In the genomic region with DNA sequence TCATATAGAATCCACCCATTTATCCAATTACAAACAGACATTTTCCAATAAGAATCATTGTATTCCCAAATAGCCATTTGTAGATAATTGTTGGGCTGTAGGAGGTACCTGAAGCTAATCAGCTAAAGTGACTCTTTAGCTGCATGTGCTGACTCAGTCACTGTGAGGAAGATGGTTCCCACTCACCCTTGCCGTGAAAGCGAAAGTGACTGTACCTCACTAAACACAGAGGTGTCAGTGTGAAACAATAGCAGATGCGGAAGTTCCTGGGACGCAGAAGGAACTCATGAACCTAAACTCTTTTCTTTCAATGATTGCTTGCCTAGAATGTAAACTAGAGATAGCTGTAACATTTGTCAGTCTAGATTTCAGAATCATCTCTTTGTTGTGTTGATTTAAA, we compare ENCODE assay signal across 23 mouse cellular contexts. TPM values are rescaled to one million over a fixed set of nuclear protein-coding genes. Genes with fewer than 3 reads are reported as not detected.
DNase-seq lines count a peak whose midpoint lies in the region; ATAC-seq lines count a peak whose summit lies in the region.
"Had no signal": no experiment of that assay in that cellular context is flagged by ENCODE, and none has a peak within 500 bp of the region (broad histone marks: within the 10 kb centered on the region; RNA-seq: fewer than 3 reads in every experiment).

No protein-coding gene starts in this region.

- no peak overlapping the region for H3K27ac ChIP-seq in neural tube, embryonic 15.5 days (replicated peaks)
- H3K27ac ChIP-seq: embryonic facial prominence, embryonic 12.5 days; heart, embryonic 10.5 days; hindbrain, embryonic 10.5 days; kidney, embryonic 15.5 days; midbrain, embryonic 12.5 days; stomach, embryonic 15.5 days had no signal

- peak; percentile 68 for ATAC-seq in CD4-positive, CD25-positive, alpha-beta regulatory T cell, adult 4 months
- ATAC-seq in hematopoietic stem cell, adult 5-6 weeks (replicated peaks in 1 of 2; ENCODE audit: insufficient read depth in 1 of 2, low FRiP score in 2 of 2, low TSS enrichment in 1 of 2, low read depth in 1 of 2, poor library complexity in 2 of 2, severe bottlenecking in 2 of 2) = peak; percentile 49 to 64; a peak in 2 of 4 replicates
- no peak for ATAC-seq in neural tube, embryonic 15.5 days (ENCODE audit: low FRiP score)
- ATAC-seq: forebrain, postnatal 0 days had no signal

- WGBS in neural tube, embryonic 15.5 days = 87% methylated on average over 4 of the region's 4 CpGs

- H3K9me3 ChIP-seq in neural tube, embryonic 15.5 days (replicated peaks) = no peaks in the 10 kb centered on the region
- H3K9me3 ChIP-seq: embryonic facial prominence, embryonic 12.5 days; heart, embryonic 10.5 days; hindbrain, embryonic 10.5 days; kidney, embryonic 15.5 days; midbrain, embryonic 12.5 days; stomach, embryonic 15.5 days had no signal

- peak; percentile 7 for DNase-seq in thymus, postnatal 0 days (ENCODE audit: low spot score)
- no peak for DNase-seq in thymus, adult 18-20 months
- DNase-seq in splenic B cell, adult 2 months (ENCODE audit: low read depth, low spot score) = peak; percentile 40
- DNase-seq in kidney, postnatal 4 days = no peak
- DNase-seq: adrenal gland, postnatal 25 days; cerebellum, adult 11 months; cerebellum, postnatal 10 days; forebrain, postnatal 0 days; gastrocnemius, postnatal 36 days; kidney, adult 11 months; layer of hippocampus, postnatal 36 days; right cerebral cortex, postnatal 14 days had no signal

- no peaks in the 10 kb centered on the region for H3K27me3 ChIP-seq in splenic B cell, adult 2 months (ENCODE audit: control insufficient read depth, insufficient read depth, low read length, poor library complexity, severe bottlenecking)
- no peaks in the 10 kb centered on the region for H3K27me3 ChIP-seq in neural tube, embryonic 15.5 days (replicated peaks)
- H3K27me3 ChIP-seq: embryonic facial prominence, embryonic 12.5 days; kidney, embryonic 15.5 days; midbrain, embryonic 12.5 days; stomach, embryonic 15.5 days had no signal

- H3K4me3 ChIP-seq in neural tube, embryonic 15.5 days (replicated peaks) = no peak overlapping the region
- H3K4me3 ChIP-seq: embryonic facial prominence, embryonic 12.5 days; heart, embryonic 10.5 days; hindbrain, embryonic 10.5 days; kidney, embryonic 15.5 days; midbrain, embryonic 12.5 days; stomach, embryonic 15.5 days had no signal

- no peaks in the 10 kb centered on the region for H3K4me1 ChIP-seq in neural tube, embryonic 15.5 days
- H3K4me1 ChIP-seq: embryonic facial prominence, embryonic 12.5 days; heart, embryonic 10.5 days; hindbrain, embryonic 10.5 days; kidney, embryonic 15.5 days; midbrain, embryonic 12.5 days; stomach, embryonic 15.5 days had no signal

- H3K9ac ChIP-seq in neural tube, embryonic 15.5 days (replicated peaks) = no peak overlapping the region
- H3K9ac ChIP-seq: embryonic facial prominence, embryonic 12.5 days; forebrain, postnatal 0 days; kidney, embryonic 15.5 days; midbrain, embryonic 12.5 days; stomach, embryonic 15.5 days had no signal

- H3K4me2 ChIP-seq in neural tube, embryonic 15.5 days = no peak overlapping the region
- H3K4me2 ChIP-seq: embryonic facial prominence, embryonic 12.5 days; kidney, embryonic 15.5 days; midbrain, embryonic 12.5 days; stomach, embryonic 15.5 days had no signal

- H3K36me3 ChIP-seq in splenic B cell, adult 2 months (ENCODE audit: control insufficient read depth, insufficient read depth, low read length, poor library complexity, severe bottlenecking) = no peaks in the 10 kb centered on the region
- no peaks in the 10 kb centered on the region for H3K36me3 ChIP-seq in neural tube, embryonic 15.5 days
- H3K36me3 ChIP-seq: embryonic facial prominence, embryonic 12.5 days; heart, embryonic 10.5 days; hindbrain, embryonic 10.5 days; kidney, embryonic 15.5 days; midbrain, embryonic 12.5 days; stomach, embryonic 15.5 days had no signal

RNA-seq across cellular contexts. Expression of a gene that starts 55.9 kb away (rescaled TPM):
- polyA plus RNA-seq in thymus, postnatal 0 days (2015; fragmentation: Nextera tagmentation; extraction: Ambion mirVana) = 2.5 and 3.1 TPM in 2 replicates
- 1 to 10 TPM in 1 of 2 experiments, under 1 TPM in 1; 0.86 to 1.2 TPM for polyA plus RNA-seq in CD4-positive, CD25-positive, alpha-beta regulatory T cell, adult 4 months (2017; shearing (Covaris generic))
- 2.3 and 4.4 TPM in 2 replicates for total RNA-seq in hematopoietic stem cell, adult 5-6 weeks (2017)
- polyA plus RNA-seq in neural tube, embryonic 15.5 days (2015; fragmentation: Nextera tagmentation; extraction: Ambion mirVana) = 0.09 and 0.46 TPM in 2 replicates
- total RNA-seq: forebrain, postnatal 0 days; layer of hippocampus, adult 18-20 months; left cerebral cortex, postnatal 10 days had no signal
- polyA plus RNA-seq: forebrain, postnatal 0 days had no signal

Comparison
In these comparisons a context has a peak if more than half of its experiments do, and no peak if none do; other contexts are left out.
1. DNase-seq: peak in thymus, postnatal 0 days (single experiment) and splenic B cell, adult 2 months (single experiment); none in thymus, adult 18-20 months (0 of 2) and kidney, postnatal 4 days (0 of 2).